Mouse (Mus musculus) megakaryocyte, adult 5-6 weeks (primary cell): Measurements from ENCODE around the gene Kcnc2. TPM values are rescaled to one million over a fixed set of nuclear protein-coding genes. Genes with fewer than 3 reads are reported as not detected.

Experiments used
- total RNA-seq, 2 experiments: library from RNA; stranded (forward) in 1 of 2; stranded (reverse) in 1 of 2; fragments of 153-499, 151-499 nt in 1 of 2; fragments of 221-1000, 200-1000 nt in 1 of 2; gene quantifications; 2 replicates each; pipeline versions ENCODE4 v1.2.3 to v1.2.4; 2015 to 2017

Kcnc2 gene
- total RNA-seq, 2 experiments from 2014 or later = not detected

Other genes starting within 250 kb of the Kcnc2 start
- gene Glipr1l1, start 210.9 kb upstream of the Kcnc2 start, total RNA-seq (2015) = not detected in 2 replicates
- not detected in 2 replicates for gene Glipr1l1, start 210.9 kb upstream of the Kcnc2 start, total RNA-seq (2017)
- gene Glipr1l2, start 187.8 kb upstream of the Kcnc2 start, total RNA-seq (2015) = not detected in 2 replicates
- gene Glipr1l2, start 187.8 kb upstream of the Kcnc2 start, total RNA-seq (2017) = not detected in 2 replicates
- not detected in 2 replicates for gene Glipr1l3, start 110.8 kb upstream of the Kcnc2 start, total RNA-seq (2015)
- not detected in 2 replicates for gene Glipr1l3, start 110.8 kb upstream of the Kcnc2 start, total RNA-seq (2017)
- gene Caps2, start 107.5 kb upstream of the Kcnc2 start, total RNA-seq (2015) = not detected in 2 replicates
- not detected in 2 replicates for gene Caps2, start 107.5 kb upstream of the Kcnc2 start, total RNA-seq (2017)